Mouse (Mus musculus) hindbrain, postnatal 0 days (tissue): ENCODE measurements around the gene Jmjd8. TPM values are rescaled to one million over a fixed set of nuclear protein-coding genes. Genes with fewer than 3 reads are reported as not detected.

Experiments used
- ATAC-seq: fragments of 200-750 bp; cut with Nextera tagmentation; 2 replicates; pipeline ENCODE4 v1.8.0; 2017; ENCODE audit warnings: mild to moderate bottlenecking, moderate TSS enrichment, moderate library complexity
- DNase-seq: peaks from one replicate; pipeline ENCODE4 v3.0.0-alpha.2; 2015; ENCODE audit warnings: low spot score
- H3K27ac ChIP-seq: fragments of 300-500 bp; sonication (generic); 2 replicates; pipeline ENCODE4 v1.5.1; 2014; ENCODE audit warnings: mild to moderate bottlenecking
- H3K27me3 ChIP-seq: fragments of 300-500 bp; sonication (generic); 2 replicates; pipeline ENCODE4 v1.6.1; 2014; ENCODE audit warnings: low read length, mixed read lengths; ENCODE audit not compliant: insufficient read depth
- H3K36me3 ChIP-seq: fragments of 300-500 bp; sonication (generic); 2 replicates; pipeline ENCODE4 v1.6.1; 2014; ENCODE audit warnings: low read length, mixed read lengths; ENCODE audit not compliant: insufficient read depth
- H3K4me1 ChIP-seq: fragments of 300-500 bp; sonication (generic); 2 replicates; pipeline ENCODE4 v1.6.1; 2014; ENCODE audit warnings: antibody characterized with exemption, low read length, mixed read lengths; ENCODE audit not compliant: insufficient read depth
- H3K4me2 ChIP-seq: fragments of 300-500 bp; sonication (generic); 2 replicates; pipeline ENCODE4 v1.6.1; 2014; ENCODE audit warnings: low read depth, mild to moderate bottlenecking, low read length, moderate library complexity, mixed read lengths
- H3K4me3 ChIP-seq: fragments of 300-500 bp; sonication (generic); 2 replicates; pipeline ENCODE4 v1.5.1; 2014; ENCODE audit warnings: low read length
- H3K9ac ChIP-seq: fragments of 300-500 bp; sonication (generic); replicated peaks from 2 replicates; pipeline ENCODE4 v1.6.1; 2014; ENCODE audit warnings: mild to moderate bottlenecking, low read length, moderate library complexity, mixed read lengths
- H3K9me3 ChIP-seq: fragments of 300-500 bp; sonication (generic); 2 replicates; pipeline ENCODE4 v1.6.1; 2016; ENCODE audit warnings: low read length, mixed read lengths
- CTCF ChIP-seq: IDR thresholded peaks from 2 replicates; pipeline ENCODE4 v1.5.1; 2016; ENCODE audit warnings: antibody characterized with exemption, control low read depth, low read depth
- WGBS: fragments of 180-500 bp; shearing (Covaris S2); extraction: QIAGEN DNeasy Blood & Tissue Kit; methylation state at CpG from one replicate; pipeline ENCODE4 v1.1.7; 2014; 5-methylcytosine and 5-hydroxymethylcytosine counted together
- polyA plus RNA-seq: library from polyadenylated mRNA; unstranded; fragments of >200 nt; fragmentation: Nextera tagmentation; extraction: Ambion mirVana; gene quantifications from 2 replicates; pipeline ENCODE4 v1.2.1, GENCODE M21; 2015
- total RNA-seq: library from RNA; depleted of rRNA; stranded (reverse); fragments of >200 nt; gene quantifications from 2 replicates; pipeline ENCODE4 v1.2.3, GENCODE M21; 2014; rRNA removed

The Jmjd8 gene
- total RNA-seq (57.0 and 61.0 TPM in 2 replicates), polyA plus RNA-seq (38.6 and 41.3 TPM in 2 replicates)

GRCm38 (mm10) chr17:25828712-25829557, at the start of gene Jmjd8:
Gene Jmjd8 (plus strand): TSS chr17:25828867.
- ATAC-seq (peak; percentile 67), DNase-seq (peak; percentile 94)
- H3K9ac ChIP-seq, result peak within 1 kb of the TSS; percentile 80
- H3K27me3 ChIP-seq, result no peaks in the 10 kb centered on the region
- H3K27ac ChIP-seq, result peak within 1 kb of the TSS; percentile 96
- H3K4me3 ChIP-seq, result peak within 1 kb of the TSS; percentile 46
- peaks cover 34% of the 10 kb centered on the region for H3K4me1 ChIP-seq
- peaks cover 25% of the 10 kb centered on the region; the same call in 1 of the 2 replicates for H3K36me3 ChIP-seq
- H3K9me3 ChIP-seq, result no peaks in the 10 kb centered on the region
- peak within 1 kb of the TSS; percentile 80 for H3K4me2 ChIP-seq
- peak; percentile 72 for TF ChIP-seq CTCF
- under 1% methylated on average over 32 of the region's 32 CpGs for WGBS

GRCm38 (mm10) chr17:25781339-25781738, 47.3 kb upstream of the Jmjd8 start:
- H3K9me3 ChIP-seq, result no peaks in the 10 kb centered on the region
- H3K27me3 ChIP-seq, result no peaks in the 10 kb centered on the region
- H3K4me2 ChIP-seq, result no peak overlapping the region
- H3K27ac ChIP-seq, result no peak overlapping the region
- peaks cover 9% of the 10 kb centered on the region for H3K4me1 ChIP-seq
- peaks cover 22% of the 10 kb centered on the region for H3K36me3 ChIP-seq
- DNase-seq (no peak), ATAC-seq (no peak)
- no peak overlapping the region for H3K9ac ChIP-seq
- WGBS, result 80% methylated on average over 6 of the region's 6 CpGs
- no peak for TF ChIP-seq CTCF
- H3K4me3 ChIP-seq, result no peak overlapping the region

- peaks cover 9% of the 10 kb centered on the region for H3K4me1 ChIP-seq
- H3K4me3 ChIP-seq, result no peak overlapping the region
- H3K9ac ChIP-seq, result no peak overlapping the region
- H3K27me3 ChIP-seq, result no peaks in the 10 kb centered on the region
- no peak for TF ChIP-seq CTCF
- no peak overlapping the region for H3K4me2 ChIP-seq
- H3K9me3 ChIP-seq, result no peaks in the 10 kb centered on the region
- H3K27ac ChIP-seq, result no peak overlapping the region
- 49% methylated on average over 7 of the region's 7 CpGs for WGBS
- no peak for DNase-seq
- ATAC-seq, result no peak
- peaks cover 22% of the 10 kb centered on the region for H3K36me3 ChIP-seq
Measured at GRCm38 (mm10) chr17:25783086-25783485, 45.6 kb upstream of the Jmjd8 start.

GRCm38 (mm10) chr17:25783861-25784574, 44.6 kb upstream of the Jmjd8 start:
- Histone ChIP-seq H3K27ac (no peak overlapping the region; the same call in 1 of the 2 replicates), H3K36me3 (peaks cover 22% of the 10 kb centered on the region), H3K9ac (peak overlapping the region; percentile 78), H3K27me3 (no peaks in the 10 kb centered on the region), H3K4me2 (peak overlapping the region; percentile 91), H3K4me3 (peak overlapping the region; percentile 71), H3K4me1 (peaks cover 9% of the 10 kb centered on the region), H3K9me3 (no peaks in the 10 kb centered on the region)
- no peak for ATAC-seq
- TF ChIP-seq CTCF, result no peak
- 71% methylated on average over 15 of the region's 15 CpGs for WGBS
- DNase-seq, result no peak

GRCm38 (mm10) chr17:25785281-25785745, 43.4 kb upstream of the Jmjd8 start, which contains the start of gene Haghl:
Gene Haghl (minus strand): TSS chr17:25785673.
- under 1% methylated on average over 23 of the region's 23 CpGs for WGBS
- peak; percentile 87 for ATAC-seq
- no peaks in the 10 kb centered on the region for H3K27me3 ChIP-seq

GRCm38 (mm10) chr17:25786280-25786679, 42.4 kb upstream of the Jmjd8 start, which contains the start of gene Ccdc78:
Gene Ccdc78 (plus strand): TSS chr17:25786580.
- peaks cover 9% of the 10 kb centered on the region for H3K4me1 ChIP-seq
- no peaks in the 10 kb centered on the region for H3K27me3 ChIP-seq
- H3K27ac ChIP-seq, result peak within 1 kb of the TSS; percentile 87
- ATAC-seq, result no peak
- TF ChIP-seq CTCF, result no peak
- H3K9me3 ChIP-seq, result no peaks in the 10 kb centered on the region
- H3K4me3 ChIP-seq, result peak within 1 kb of the TSS; percentile 71
- H3K36me3 ChIP-seq, result peaks cover 25% of the 10 kb centered on the region
- DNase-seq, result no peak
- peak within 1 kb of the TSS; percentile 78 for H3K9ac ChIP-seq
- 83% methylated on average over 3 of the region's 3 CpGs for WGBS
- peak within 1 kb of the TSS; percentile 91 for H3K4me2 ChIP-seq

More at GRCm38 (mm10) chr17:25785281-25785745, 43.4 kb upstream of the Jmjd8 start, which contains the start of gene Haghl:
- Histone ChIP-seq H3K36me3 (peaks cover 25% of the 10 kb centered on the region), H3K4me1 (peaks cover 9% of the 10 kb centered on the region), H3K27ac (peak within 1 kb of the TSS; percentile 87), H3K9me3 (no peaks in the 10 kb centered on the region), H3K9ac (peak within 1 kb of the TSS; percentile 78), H3K4me2 (peak within 1 kb of the TSS; percentile 91), H3K4me3 (peak within 1 kb of the TSS; percentile 71)
- peak; percentile 99 for DNase-seq
- peak; percentile 8; the same call in 1 of the 2 replicates for TF ChIP-seq CTCF
